Mouse (Mus musculus) heart, postnatal 0 days (tissue): ENCODE measurements around the gene Acaca.

ENCODE experiments used
- CTCF ChIP-seq: IDR thresholded peaks from 2 replicates; pipeline ENCODE4 v1.5.1; 2016; ENCODE audit warnings: antibody characterized with exemption, control low read depth, low read depth
- EP300 ChIP-seq: IDR thresholded peaks from 2 replicates; pipeline ENCODE4 v1.6.1; 2016; ENCODE audit warnings: antibody characterized with exemption, low read depth

DNA sequence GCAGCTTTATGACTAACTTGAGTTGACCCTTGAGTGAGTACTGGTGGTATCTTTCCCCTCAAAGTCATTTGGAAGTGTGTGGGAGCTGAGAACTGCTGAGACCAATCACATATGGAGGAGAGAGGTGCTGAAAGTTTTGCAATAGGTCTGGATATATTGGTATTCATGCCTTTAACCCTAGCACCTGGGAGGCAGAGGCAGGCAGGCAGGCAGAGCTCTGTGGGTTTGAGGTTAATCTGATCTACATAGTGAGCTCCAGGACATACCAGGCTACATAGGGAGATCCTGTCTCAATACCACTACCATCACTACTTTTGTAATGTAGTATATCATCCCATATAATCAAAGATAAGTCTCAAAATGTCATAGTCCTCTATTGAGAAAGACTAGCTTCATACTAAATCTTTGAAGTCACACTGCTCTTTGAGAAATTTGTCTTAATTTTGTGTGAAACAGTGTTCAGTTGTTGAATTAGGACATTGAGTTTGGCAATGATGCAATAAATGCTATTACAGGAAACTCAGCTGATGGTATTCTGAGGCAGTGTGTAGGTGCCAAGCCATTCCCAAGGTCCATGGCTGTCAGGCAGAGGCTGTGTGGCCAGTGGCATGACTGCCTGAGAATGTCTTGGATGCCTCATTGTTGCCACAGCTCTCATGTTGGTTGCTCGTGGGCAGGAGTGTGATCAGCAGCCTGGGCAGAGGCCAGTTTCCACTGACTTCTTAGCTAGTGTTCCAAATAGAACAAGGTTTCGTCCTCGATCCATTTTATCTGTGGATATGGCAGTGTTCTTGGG is 68.3 kb downstream of the Acaca start:
- no peak for TF ChIP-seq EP300
- TF ChIP-seq CTCF, result no peak
